Mouse (Mus musculus): ENCODE data around the gene Tap1. TPM values are rescaled to one million over a fixed set of nuclear protein-coding genes. Genes with fewer than 3 reads are reported as not detected.

The Tap1 gene
- total RNA-seq, 2 experiments from 2014 or later = 43.4 to 96.5 TPM

DNA sequence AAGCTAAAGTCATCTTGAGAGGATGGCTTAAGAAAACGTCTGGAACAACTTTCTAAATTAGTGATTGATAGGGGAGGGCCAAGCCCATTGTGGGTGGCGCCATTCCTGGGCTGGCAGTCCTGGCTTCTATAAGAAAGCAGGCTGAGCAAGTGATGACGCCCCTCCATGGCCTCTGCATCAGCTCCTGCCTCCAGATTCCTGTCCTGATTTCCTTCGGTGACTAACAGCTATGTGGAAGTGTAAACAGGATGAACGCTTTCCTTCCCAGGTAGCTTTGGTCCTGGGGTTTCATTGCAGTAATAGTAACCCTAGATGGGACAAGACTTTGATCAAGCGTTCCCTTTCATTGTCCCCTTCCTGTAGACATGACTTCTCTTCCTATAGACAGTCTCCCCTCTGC is 8.3 kb upstream of the Tap1 start:
- no peak for ATAC-seq (ENCODE audit: poor library complexity, severe bottlenecking)

DNA sequence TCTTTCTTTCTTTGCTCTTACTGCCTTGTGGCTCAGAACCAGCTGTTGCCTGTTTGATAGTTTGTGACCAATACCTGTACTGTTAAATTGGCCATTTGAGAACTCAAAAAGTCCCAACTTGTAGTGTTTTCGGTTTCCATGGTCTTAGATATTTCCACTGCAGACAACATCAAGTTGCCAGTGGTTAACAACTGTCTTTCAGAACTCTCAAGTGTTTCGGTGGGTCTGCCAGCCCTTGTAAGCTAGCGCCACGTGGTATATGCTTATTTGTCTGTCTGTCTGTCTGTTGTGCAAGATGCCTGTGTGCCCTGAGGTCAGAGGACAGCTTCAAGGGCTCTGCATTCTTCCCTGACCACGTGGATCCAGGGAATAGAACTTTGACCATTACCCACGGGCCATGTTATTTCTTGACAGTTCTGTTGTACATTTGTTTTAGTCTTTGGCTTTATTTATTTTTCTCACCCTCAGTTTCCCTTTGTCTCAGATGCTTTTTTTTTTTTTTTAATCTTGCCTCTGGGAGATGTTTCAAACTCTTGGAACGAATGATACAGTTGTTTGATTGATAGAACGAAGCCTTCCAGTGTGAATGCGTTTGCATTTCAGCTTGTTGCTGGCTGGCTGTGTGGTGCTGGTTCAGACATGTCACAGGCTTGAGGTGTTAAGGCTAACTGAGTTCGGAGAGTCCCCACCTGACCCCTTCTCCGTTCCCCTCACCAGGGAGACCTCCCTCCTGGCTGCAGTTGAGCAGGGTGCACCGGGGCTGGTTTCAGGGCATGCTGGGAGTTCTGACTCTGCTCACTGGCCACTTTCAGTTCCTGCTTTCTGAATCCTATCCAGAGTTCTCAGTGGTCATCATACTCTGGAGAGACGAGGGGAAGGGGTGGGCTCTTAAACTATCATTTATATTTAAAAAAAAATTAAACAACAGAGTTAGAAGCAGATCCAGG is 7.2 kb upstream of the Tap1 start:
- peak; percentile 51; the same call in 1 of the 2 replicates for ATAC-seq (ENCODE audit: poor library complexity, severe bottlenecking)

DNA sequence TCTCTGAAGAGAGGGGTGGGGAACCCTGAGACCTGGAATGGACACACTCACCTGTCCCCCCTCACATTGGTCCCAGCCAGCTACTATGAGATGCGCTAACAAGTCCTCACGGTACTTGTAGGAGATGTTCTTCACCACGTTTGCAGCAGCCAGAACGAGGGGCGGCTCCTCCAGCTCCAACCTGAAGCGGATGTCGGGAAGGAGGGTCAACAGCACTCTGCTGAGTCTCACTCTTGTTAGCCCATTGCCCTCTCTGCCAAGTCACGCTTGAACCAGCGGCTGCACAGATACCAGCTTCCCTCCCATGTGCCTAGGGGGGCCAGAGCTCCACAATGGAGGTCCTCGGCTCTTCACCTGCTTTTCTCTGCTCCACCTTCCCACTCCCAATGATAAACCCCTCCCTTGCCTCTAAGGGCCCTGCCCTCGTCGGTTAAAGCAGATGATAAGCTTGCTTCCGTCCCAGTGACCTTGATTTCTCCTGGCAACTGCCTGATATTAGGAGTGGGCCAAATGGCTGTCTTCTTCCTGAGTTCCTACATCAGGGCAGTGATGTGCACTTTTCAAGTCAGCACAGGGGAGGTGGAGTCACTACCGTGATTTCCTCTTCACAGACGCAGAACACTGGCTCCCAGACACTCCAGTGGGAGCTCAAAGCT is 3.7 kb upstream of the Tap1 start:
- ATAC-seq (ENCODE audit: poor library complexity, severe bottlenecking) = no peak

DNA sequence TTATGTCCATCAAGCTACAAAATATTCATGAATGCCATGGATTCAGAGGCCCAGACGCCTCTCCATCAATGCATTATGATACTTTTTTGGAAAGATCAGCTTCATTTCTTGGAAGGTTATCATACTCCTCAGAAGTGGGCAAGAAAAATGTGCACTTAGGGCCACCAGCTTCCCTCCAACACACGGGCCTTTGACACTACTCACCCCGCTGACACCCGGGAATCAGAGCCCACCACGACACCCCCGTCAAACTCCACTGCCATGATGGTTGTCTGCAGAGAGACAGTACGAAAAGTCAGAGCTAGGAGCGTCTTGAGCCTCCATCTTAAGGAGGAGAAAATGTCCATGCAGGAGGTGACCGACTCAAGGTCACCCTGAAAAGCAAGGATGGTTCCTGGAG is 1.8 kb upstream of the Tap1 start:
- no peak for ATAC-seq (ENCODE audit: poor library complexity, severe bottlenecking)

DNA sequence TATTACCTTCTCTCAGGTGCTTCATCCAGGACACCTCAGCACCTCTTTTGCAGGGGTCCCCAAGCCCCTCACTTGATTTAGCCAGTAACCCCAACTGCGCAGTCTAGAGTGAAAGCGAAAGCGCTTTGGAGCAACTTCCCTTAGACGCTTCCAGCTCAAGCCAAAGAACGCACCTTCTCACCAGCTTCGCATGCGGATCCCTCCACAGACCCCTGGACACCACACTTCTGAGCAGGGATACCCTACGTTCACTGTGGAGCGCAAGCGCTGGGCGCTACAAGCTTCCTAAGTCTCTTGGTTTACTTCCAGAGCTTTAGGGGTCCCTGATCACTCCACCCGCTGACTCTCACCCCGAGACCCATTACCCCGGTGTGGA is 480 bp upstream of the Tap1 start:
- ATAC-seq (ENCODE audit: poor library complexity, severe bottlenecking) = peak; percentile 49

DNA sequence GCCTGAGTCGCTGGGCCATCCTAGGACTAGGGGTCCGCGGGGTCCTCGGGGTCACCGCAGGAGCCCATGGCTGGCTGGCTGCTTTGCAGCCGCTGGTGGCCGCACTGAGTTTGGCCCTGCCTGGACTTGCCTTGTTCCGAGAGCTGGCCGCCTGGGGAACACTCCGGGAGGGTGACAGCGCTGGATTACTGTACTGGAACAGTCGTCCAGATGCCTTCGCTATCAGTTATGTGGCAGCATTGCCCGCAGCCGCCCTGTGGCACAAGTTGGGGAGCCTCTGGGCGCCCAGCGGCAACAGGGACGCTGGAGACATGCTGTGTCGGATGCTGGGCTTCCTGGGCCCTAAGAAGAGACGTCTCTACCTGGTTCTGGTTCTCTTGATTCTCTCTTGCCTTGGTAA is 657 bp downstream of the Tap1 start:
- ATAC-seq (ENCODE audit: poor library complexity, severe bottlenecking) = peak; percentile 6; the same call in 1 of the 2 replicates

DNA sequence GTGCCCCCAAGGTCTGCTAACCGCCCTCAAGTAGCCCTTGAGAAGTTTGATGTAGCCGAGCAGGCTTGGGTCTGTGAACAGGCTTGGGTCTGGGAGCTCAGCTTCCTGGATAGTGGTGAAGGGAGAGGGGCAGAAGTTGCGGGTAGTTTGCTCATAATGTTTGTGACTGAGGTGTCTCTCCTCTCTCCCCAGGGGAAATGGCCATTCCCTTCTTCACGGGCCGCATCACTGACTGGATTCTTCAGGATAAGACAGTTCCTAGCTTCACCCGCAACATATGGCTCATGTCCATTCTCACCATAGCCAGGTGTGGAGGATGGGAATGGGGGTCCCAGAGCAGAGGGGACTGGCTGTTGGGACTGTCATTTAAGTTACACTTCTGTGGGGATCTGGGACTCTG is 1.6 kb downstream of the Tap1 start:
- ATAC-seq (ENCODE audit: poor library complexity, severe bottlenecking) = no peak

DNA sequence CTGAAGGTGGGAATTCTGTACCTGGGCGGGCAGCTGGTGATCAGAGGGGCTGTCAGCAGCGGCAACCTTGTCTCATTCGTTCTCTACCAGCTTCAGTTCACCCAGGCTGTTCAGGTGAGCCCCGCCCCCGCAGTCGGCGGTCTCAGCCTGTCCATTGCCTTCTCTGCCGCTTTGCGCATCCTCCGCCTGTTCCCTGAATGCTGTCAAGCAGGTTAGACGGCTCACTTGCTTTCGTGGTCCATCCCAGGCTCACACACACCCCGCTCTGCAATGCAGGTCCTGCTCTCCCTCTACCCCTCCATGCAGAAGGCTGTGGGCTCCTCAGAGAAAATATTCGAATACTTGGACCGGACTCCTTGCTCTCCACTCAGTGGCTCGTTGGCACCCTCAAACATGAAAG is 5.5 kb downstream of the Tap1 start:
- ATAC-seq (ENCODE audit: poor library complexity, severe bottlenecking) = no peak

DNA sequence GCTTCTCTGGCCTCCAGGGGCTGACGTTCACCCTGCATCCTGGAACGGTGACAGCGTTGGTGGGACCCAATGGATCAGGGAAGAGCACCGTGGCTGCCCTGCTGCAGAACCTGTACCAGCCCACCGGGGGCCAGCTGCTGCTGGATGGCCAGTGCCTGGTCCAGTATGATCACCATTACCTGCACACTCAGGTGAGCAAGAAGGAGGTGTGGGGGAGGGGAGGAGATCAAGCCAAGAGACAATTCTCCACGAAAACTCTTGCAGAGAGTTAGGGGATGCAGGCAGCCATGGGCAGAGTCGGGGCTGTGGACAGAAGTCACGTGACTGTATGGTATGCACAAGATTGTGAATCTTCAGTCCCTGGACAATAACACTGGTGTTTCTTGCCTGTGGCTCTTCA is 6.1 kb downstream of the Tap1 start:
- ATAC-seq (ENCODE audit: poor library complexity, severe bottlenecking) = no peak

DNA sequence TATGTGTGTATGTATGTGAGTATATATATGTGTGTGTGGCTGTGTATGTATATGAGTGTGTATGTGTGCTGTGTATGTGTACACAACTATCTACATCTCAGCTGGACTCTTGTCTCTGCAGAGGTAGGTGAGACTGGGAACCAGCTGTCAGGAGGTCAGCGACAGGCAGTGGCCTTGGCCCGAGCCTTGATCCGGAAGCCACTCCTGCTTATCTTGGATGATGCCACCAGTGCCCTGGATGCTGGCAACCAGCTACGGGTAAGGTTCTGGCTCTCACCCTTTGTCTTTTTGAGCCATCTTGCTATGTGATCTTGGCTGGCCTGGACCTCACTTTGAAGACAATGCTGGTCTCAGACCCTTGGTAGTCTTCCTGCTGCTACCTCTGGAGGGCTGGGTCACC is 7.4 kb downstream of the Tap1 start:
- ATAC-seq (ENCODE audit: poor library complexity, severe bottlenecking) = no peak

DNA sequence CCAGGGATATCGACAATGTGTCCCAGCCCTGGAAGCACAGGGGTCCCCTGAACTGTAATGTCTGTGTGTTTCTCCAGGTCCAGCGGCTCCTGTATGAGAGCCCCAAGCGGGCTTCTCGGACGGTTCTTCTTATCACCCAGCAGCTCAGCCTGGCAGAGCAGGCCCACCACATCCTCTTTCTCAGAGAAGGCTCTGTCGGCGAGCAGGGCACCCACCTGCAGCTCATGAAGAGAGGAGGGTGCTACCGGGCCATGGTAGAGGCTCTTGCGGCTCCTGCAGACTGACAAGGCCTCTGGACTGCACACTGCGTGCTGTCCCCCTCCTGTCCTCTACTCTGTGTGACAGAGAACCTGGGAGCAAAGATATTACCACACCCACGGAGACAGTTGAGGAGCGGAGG is 9.1 kb downstream of the Tap1 start:
- ATAC-seq (ENCODE audit: poor library complexity, severe bottlenecking) = peak; percentile 57

DNA sequence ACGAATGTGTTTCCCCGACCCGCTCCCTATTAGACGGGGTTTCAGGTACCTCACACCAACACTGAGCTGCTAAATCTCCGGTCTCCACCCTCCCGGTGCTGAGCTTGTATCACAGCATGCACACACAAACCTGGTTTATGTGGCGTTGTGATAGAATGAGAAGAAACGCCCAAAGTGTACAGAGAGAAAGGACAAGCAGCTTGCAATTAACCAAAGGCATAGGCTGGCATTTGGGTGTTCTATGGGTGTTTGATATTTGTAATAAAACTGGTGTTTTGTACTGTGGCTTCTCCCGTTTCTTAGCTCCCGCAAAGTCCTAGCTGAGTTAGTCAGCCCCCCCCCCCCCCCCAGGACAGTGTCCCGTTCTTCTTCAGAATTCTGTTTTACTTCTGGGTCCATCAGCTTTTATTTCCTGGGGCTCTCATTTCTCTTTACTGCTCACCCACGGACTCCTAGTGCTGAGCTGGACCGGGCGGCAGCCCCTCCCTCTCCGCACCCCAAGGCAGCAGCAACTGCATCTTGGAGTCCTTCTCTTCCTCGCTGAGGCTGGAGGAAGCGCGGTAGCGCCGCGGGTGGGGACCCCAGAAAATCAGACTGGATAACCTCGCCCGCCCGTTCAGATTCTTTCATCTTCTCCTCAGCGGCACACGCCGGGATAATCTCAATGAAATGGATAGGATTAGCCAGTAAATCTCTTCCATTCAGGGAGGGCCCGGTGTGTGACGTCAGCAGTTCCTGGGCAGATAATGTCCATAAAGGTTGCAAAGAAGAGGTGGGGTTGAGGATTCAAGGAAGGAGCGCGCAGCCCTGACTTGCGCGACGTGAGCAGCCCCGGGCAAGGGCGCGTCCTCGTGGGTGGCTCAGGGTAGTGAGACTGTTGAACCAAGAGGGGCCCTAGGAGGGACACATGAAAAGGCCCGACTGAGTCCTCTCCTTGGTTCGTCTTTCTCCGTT is 9.9 kb downstream of the Tap1 start, which contains the start of gene Psmb8:
Gene Psmb8, plus strand, starts transcription at position 781 of the 954 bp plus-strand sequence.
- peak; percentile 77 for ATAC-seq (ENCODE audit: poor library complexity, severe bottlenecking)

DNA sequence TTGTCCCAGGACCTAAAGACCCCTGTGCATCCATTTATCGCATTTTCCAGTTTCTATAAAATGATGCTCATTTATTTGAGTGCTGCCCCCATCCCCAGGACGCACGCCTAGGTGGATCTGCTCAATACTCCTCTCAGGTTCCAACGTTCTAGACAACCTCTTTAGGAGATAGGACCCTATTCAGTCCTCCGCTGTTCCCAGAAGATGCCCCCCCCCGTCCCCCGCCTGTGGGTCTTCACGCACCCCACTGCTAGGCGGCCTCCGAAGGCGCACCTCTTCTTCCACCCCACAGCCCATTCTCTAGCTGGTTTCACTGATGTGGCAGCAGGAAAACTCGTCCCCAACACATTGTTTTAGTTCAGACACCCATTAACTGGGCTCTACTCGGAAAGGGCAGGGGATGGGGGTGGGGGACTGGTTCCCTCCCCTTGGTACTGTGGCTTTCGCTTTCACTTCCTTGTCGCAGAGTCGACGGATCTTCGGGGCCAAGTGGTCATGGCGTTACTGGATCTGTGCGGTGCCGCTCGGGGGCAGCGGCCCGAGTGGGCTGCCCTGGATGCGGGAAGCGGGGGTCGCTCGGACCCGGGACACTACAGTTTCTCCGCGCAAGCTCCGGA is 10.7 kb downstream of the Tap1 start:
- ATAC-seq (ENCODE audit: poor library complexity, severe bottlenecking) = peak; percentile 81

DNA sequence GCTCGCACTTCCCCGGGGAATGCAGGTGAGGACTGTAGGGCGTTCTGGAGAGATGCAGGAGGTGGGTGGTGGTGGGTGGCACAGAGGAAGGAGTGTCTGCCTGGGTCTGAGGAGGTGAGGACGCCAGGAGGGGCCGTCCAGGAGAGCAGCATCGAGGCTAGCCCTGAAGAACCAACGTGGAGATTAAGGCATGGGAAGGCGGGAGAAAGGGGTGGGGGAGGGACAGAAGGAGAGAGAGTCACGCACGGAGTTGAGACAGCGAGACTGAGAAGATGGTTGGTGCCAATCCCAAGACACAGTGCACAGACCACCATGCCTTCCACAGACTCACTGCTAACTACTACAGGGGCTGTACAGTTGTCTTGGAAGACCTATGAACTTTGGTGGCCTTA is 11.2 kb downstream of the Tap1 start:
- peak; percentile 16; the same call in 1 of the 2 replicates for ATAC-seq (ENCODE audit: poor library complexity, severe bottlenecking)

DNA sequence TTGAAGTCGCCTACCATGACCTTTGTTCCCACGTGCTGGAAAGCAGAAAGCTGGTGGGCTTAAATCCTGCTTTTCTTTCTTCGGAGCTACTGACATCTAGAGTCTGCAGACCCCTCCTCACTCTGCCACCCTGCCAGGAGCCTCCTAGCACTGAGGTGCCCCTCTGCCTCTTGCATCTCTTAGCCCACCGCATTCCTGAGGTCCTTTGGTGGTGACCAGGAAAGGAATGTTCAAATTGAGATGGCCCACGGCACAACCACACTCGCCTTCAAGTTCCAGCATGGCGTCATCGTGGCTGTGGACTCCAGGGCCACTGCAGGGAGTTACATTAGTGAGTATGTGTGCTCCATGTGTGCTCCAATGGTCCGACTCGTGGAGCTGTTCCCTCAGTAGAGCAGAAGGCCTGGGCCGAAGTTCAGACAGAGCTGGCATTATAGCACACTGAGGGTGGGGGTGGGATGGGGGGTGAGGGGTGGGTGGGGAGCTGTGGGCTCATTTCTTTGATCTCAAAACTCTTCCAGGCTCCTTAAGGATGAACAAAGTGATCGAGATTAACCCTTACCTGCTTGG is 11.8 kb downstream of the Tap1 start:
- no peak for ATAC-seq (ENCODE audit: poor library complexity, severe bottlenecking)

DNA sequence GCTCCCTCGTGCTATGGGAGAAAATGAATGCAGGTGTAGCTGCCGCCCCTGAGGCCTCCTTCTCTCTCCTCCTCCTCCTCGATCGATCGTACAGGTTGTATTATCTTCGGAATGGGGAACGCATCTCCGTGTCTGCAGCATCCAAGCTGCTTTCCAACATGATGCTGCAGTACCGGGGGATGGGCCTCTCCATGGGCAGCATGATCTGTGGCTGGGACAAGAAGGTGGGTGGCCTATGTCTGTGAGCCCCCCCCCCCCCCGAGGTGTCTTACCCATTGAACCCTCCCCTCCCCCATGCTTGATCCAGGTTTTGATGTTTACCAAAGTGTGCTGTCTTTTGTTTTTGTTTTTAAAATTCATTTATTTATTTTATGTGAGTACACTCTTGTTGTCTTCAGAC is 12.7 kb downstream of the Tap1 start:
- no peak for ATAC-seq (ENCODE audit: poor library complexity, severe bottlenecking)

DNA sequence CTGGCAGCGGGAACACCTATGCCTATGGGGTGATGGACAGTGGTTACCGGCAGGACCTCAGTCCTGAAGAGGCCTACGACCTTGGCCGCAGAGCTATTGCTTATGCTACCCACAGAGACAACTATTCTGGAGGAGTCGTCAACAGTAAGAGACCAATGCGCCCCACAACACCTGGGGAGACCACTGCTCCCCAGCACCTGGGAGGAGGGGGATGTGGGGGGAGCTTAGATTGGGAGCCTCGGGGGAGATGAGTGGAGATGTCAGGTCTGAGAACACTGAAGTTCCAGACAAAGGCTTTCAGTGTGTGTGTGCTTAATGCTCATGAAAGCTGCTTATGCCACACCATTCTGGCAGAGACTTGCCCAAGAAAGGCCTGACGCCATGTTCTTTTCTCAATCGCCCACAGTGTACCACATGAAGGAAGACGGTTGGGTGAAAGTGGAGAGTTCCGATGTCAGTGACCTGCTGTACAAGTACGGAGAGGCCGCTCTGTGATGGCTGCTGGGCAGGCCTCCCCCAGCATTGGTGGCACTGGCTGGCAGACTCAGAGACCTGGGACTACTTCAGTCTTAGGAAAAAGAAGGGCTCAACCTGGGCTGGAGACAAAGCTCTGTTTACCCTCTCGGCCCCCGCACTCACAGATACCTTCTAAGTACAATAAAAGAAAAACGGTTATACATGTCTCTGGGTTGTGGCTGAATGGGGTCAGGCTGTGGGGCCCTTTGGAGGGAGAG is 13.6 kb downstream of the Tap1 start:
- no peak for ATAC-seq (ENCODE audit: poor library complexity, severe bottlenecking)

DNA sequence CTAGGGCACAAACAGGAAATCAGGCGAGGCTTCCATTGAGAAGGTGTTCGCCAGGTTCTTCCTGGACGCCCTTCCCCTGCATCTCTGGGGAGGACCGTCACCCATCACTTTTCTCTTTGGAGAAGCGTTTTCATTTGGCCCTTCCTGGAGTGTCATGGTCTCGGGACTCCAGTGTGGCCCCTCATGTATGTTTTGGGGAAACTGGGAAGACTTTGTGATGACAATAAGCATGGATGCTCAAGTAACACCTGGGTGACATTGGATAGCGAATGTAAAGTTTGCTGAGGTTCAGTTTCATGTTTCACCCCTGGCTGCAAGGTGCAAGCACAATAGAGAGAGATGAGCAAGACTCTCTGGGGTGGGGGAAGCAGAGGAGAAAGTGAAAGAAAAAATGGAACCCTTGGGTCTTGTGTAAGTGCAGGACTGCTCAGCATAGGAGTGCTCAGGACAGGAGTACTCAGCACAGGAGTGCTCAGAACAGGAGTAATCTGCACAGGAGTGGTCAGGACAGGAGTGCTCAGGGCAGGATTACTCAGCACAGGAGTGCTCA is 14.2 kb downstream of the Tap1 start:
- no peak for ATAC-seq (ENCODE audit: poor library complexity, severe bottlenecking)

DNA sequence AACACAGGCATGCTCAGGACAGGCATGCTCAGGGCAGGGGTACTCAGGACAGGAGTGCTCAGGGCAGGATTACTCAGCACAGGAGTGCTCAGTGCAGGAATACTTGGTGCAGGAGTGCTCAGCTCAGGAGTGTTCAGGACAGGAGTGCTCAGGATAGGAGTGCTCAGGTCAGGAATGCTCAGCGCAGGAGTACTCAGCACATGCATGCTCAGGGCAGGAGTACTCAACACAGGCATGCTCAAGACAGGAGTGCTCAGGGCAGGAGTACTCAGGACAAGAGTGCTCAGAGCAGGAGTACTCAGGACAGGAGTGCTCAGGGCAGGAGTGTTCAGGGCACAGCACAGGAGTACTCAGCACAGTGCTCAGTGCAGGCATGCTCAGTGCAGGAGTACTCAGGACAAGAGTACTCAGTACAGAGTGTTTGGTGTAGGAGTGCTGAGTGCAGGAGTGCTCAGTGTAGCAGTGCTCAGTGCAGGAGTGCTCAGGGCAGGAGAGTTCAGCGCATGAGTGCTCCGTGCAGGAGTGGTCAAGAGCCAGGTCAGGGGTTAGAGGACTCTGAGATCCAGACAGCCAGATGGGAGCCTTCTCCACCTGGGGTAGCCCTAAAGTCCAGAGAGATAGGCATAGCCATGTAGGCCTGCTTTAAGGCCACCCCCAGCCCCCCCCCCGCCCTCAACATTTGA is 15.5 kb downstream of the Tap1 start:
- ATAC-seq (ENCODE audit: poor library complexity, severe bottlenecking) = no peak

All from megakaryocyte, adult 5-6 weeks (primary cell).